Mouse (Mus musculus): ENCODE measurements around the gene Szt2. TPM values are rescaled to one million over a fixed set of nuclear protein-coding genes. Genes with fewer than 3 reads are reported as not detected.
A peak's percentile ranks its signal among the peaks of the same experiment; 100 is the strongest.

The Szt2 gene
- total RNA-seq, 2 experiments from 2014 or later, result 41.7 to 46.9 TPM

DNA sequence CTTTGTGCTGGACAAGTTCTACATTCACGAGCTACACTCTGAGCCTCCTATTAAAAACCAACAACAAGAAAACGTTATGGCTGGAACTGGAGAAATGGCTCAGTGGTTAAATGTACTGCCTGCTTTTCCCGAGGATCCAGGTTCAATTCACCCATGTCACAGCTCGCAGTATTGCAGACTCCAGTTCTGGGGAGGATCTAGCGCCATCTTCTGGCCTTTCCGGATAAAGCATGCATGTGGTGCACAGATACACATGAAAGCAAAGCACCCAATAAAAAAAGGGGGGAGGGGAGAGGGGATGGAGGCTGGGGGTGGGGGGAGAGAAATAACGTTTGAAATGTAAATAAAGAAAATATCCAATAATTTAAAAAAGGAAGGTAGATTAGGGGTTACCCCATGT is 72.4 kb downstream of the Szt2 start:
- peak in 1 of 2 experiments; percentile 43 for DNase-seq (ENCODE audit: low spot score in 2 of 2)
- Histone ChIP-seq H3K4me3 (no peak overlapping the region), H3K27ac (no peak overlapping the region)
- peak; percentile 66 for TF ChIP-seq CTCF (conservative IDR thresholded peaks at IDR 0.05)

DNA sequence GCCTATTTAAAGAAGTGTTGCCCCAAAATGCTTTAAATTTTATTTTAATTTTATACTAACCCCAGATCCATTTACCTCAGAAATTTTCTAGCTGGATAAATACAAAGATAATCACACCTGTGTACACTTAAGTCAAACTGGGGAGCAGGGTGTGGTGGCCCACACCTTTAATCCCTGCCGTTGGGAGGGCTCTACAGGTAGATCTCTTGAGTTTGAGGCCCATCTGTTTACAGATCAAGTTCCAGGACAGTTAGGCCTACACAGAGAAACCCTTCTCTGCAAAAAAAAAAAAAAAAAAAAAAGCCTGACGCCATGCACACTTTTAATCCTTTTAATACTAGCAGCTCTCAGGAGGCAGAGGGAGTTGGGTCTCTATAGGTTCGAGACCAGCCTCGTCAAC is 73.1 kb downstream of the Szt2 start:
- no peak overlapping the region for H3K27ac ChIP-seq
- no peak for DNase-seq (ENCODE audit: low spot score in 2 of 2)
- no peak for TF ChIP-seq CTCF (conservative IDR thresholded peaks at IDR 0.05)
- no peak overlapping the region for H3K4me3 ChIP-seq

DNA sequence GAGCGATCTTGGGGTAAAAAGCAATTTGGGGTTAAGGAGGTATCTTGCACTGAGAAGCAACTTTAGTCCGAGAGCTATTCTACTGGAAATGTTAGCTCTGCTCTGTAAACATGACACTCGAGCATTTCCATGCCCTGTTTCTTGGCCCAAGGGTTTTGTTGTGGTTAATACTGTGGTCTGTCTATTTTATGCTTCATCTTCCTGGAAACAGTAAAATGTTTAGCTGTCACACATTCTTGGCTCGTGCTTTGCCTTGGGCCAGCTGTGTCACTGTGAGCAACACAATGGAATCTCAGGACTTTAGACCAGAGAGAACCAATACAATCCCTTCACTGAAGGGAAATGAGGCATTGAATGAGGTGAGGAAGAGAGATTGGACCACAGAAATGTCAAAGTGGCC is 77.3 kb downstream of the Szt2 start:
- Histone ChIP-seq H3K27ac (no peak overlapping the region), H3K4me3 (no peak overlapping the region)
- no peak for DNase-seq (ENCODE audit: low spot score in 2 of 2)
- no peak for TF ChIP-seq CTCF (conservative IDR thresholded peaks at IDR 0.05)

DNA sequence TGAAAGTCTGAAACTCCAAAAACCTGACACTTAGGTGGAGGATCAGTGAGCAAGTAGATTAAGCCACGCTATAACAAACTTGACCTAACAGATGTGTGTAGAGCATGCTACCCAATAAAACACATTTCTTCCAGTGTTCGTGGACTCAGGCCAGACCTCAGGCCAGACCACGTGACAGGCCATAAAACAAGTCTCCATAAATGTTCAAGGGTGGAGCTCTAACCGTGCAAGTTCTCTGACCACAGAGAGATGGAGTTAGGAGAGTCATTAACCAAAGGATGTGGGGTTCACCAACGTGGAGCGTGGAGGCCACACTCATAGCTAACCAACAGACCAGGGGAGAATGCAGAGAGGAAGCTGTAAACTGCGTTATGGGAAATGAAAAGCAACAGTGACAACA is 82.6 kb downstream of the Szt2 start:
- no peak overlapping the region for H3K27ac ChIP-seq
- no peak for DNase-seq (ENCODE audit: low spot score in 2 of 2)
- no peak overlapping the region for H3K4me3 ChIP-seq
- TF ChIP-seq CTCF (conservative IDR thresholded peaks at IDR 0.05), result no peak

DNA sequence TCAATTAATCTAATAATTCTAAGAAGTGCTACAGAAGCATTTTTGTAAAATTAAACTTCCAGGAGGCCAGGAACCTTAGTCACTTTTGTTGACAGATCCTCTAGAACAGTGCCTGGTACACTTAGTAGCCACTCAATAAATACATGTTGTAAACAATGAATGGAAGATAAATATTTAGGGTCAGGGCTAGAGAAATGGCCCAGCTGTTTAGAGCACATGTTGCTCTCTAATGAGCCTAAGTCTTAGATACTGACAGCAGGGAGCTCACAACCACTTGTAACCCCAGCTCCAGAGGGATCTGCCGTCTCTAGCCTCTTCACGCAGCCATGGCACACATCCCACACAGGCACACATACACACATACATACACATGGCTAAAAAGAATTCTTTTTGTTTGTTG is 88.4 kb downstream of the Szt2 start:
- TF ChIP-seq CTCF (conservative IDR thresholded peaks at IDR 0.05), result no peak
- Histone ChIP-seq H3K4me3 (no peak overlapping the region), H3K27ac (no peak overlapping the region)
- DNase-seq (ENCODE audit: low spot score in 2 of 2), result no peak

DNA sequence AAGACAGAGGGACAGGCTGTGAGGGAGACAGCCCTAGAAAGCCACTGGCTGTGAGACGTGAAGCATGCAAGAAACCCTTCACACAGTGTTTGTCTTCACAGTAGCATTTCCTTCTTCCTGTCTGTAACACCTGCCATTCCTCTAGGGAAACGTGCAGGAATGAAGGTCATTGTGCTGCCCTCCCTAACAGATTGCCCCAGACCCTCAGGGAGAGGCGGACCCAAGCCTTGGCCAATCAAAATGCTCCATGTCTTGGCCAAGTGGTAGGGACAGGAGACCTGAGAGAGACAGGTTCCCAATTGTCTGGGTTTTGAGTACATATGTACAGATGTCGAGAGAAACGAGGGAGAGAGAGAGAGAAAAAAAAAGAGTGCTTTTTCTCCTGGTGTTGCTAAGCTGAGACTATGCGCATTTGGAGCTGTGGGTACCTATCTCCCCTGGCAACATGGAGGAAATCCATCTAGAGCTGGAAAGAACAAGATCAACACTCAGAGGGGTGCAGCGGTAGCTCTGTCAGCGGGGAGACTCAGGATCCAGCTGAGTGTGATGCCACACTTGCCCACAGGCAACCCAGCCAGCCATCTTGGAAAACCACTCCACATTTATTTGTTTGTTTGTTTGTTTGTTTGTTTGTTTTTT is 89.2 kb downstream of the Szt2 start:
- no peak for TF ChIP-seq CTCF (conservative IDR thresholded peaks at IDR 0.05)
- Histone ChIP-seq H3K27ac (no peak overlapping the region), H3K4me3 (no peak overlapping the region)
- DNase-seq (ENCODE audit: low spot score in 2 of 2), result no peak

DNA sequence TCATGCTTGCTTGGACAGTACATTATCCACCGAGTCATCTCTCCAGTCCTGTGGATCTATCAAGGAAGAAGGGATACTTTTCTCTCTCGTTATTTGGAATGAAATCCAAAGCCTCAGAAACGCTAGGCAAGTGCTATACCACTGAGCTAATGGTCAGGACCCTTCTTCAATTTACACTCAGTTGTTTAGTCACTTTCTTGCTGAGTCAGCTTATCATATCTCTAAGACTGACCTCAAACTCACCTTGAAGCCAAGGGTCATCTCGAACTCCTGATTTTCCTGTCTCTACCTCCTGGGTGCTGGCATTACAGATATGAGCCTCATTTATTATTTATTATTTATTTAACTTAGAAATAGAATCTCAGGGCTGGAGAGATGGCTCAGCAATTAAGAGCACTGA is 92.4 kb downstream of the Szt2 start:
- H3K4me3 ChIP-seq, result no peak overlapping the region
- no peak overlapping the region for H3K27ac ChIP-seq
- DNase-seq (ENCODE audit: low spot score in 2 of 2), result no peak
- TF ChIP-seq CTCF (conservative IDR thresholded peaks at IDR 0.05), result no peak

DNA sequence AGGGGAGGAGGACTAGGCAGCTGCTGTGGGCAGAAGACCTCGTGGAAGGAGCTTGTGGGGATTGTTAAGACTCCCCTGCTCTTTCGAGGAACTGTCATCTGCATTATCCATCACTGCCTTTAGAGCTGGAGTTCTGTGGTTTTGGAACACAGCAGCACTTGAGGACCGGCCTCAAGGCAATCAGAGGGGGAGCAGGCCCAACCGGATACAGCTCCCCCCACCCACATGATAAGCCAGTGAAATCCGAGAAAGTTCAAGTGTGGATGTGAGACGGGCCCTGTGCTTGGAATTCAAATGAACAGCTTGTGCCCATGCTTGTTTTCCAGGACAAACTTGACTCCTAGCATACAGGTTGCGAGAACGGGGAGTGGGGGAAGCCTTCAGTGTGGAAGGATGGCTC is 93.8 kb downstream of the Szt2 start:
- Histone ChIP-seq H3K27ac (no peak overlapping the region), H3K4me3 (no peak overlapping the region)
- DNase-seq (ENCODE audit: low spot score in 2 of 2), result no peak
- TF ChIP-seq CTCF (conservative IDR thresholded peaks at IDR 0.05), result no peak

Other genes with a start within 250 kb of the Szt2 start
- gene Kdm4a, start 229.2 kb downstream of the Szt2 start, total RNA-seq (2021), result 10 to 100 TPM; 48.8 to 50.1 TPM
- gene Ptprf, start 117.9 kb downstream of the Szt2 start, total RNA-seq (2021), result 10 to 100 TPM; 69.8 to 73.0 TPM
- 10 to 100 TPM; 56.4 to 56.6 TPM for gene Med8, start 64 bp upstream of the Szt2 start, total RNA-seq (2021)
- 10 to 100 TPM; 20.8 to 22.9 TPM for gene Elovl1, start 18.8 kb upstream of the Szt2 start, total RNA-seq (2021)
- gene Cdc20, start 28.1 kb upstream of the Szt2 start, total RNA-seq (2021), result 1 to 10 TPM; 1.1 to 1.3 TPM
- under 1 TPM in 1 of 2 experiments, not detected in 1; 0.20 TPM for gene Mpl, start 48.2 kb upstream of the Szt2 start, total RNA-seq (2021)
- 1 to 10 TPM; 7.0 to 9.3 TPM for gene Tie1, start 80.8 kb upstream of the Szt2 start, total RNA-seq (2021)
- gene 2610528J11Rik, start 117.7 kb upstream of the Szt2 start, total RNA-seq (2021), result not detected
- gene Tmem125, start 134.8 kb upstream of the Szt2 start, total RNA-seq (2021), result 1 to 10 TPM; 5.7 to 6.1 TPM
- gene Cfap57, start 211.5 kb upstream of the Szt2 start, total RNA-seq (2021), result under 1 TPM; 0.56 to 0.72 TPM
- gene Ebna1bp2, start 211.5 kb upstream of the Szt2 start, total RNA-seq (2021), result 10 to 100 TPM; 56.5 to 58.8 TPM
- not detected for gene Olfr62, start 249.7 kb upstream of the Szt2 start, total RNA-seq (2021)

Data from layer of hippocampus, adult 2 months (tissue).